Mouse (Mus musculus): Measurements from ENCODE around the gene Armcx4. TPM values are rescaled to one million over a fixed set of nuclear protein-coding genes. Genes with fewer than 3 reads are reported as not detected.

Armcx4 gene
- polyA plus RNA-seq (2014; fragmentation: Illumina TruSeq; extraction: RNeasy Lipid Tissue Mini Kit (QIAGEN cat#74804); ENCODE audit: low read depth, low replicate concordance): 2.9 TPM

GRCm38 (mm10) chrX:134686267-134686666, at the start of gene Armcx4:
TSS of gene Armcx4 (plus strand) at chrX:134686519.

GRCm38 (mm10) chrX:134717752-134718308, 31.5 kb downstream of the Armcx4 start, which contains the start of gene Armcx1:
TSS of gene Armcx1 (plus strand) at chrX:134717963.

Other genes starting within 250 kb of the Armcx4 start
- gene Taf7l, start 210.0 kb upstream of the Armcx4 start, polyA plus RNA-seq (2014; fragmentation: Illumina TruSeq; extraction: RNeasy Lipid Tissue Mini Kit (QIAGEN cat#74804); ENCODE audit: low read depth, low replicate concordance): not detected
- gene Timm8a1, start 144.7 kb upstream of the Armcx4 start, polyA plus RNA-seq (2014; fragmentation: Illumina TruSeq; extraction: RNeasy Lipid Tissue Mini Kit (QIAGEN cat#74804); ENCODE audit: low read depth, low replicate concordance): 108 TPM
- gene Btk, start 102.9 kb upstream of the Armcx4 start, polyA plus RNA-seq (2014; fragmentation: Illumina TruSeq; extraction: RNeasy Lipid Tissue Mini Kit (QIAGEN cat#74804); ENCODE audit: low read depth, low replicate concordance): 6.4 TPM
- gene Rpl36a, start 100.9 kb upstream of the Armcx4 start, polyA plus RNA-seq (2014; fragmentation: Illumina TruSeq; extraction: RNeasy Lipid Tissue Mini Kit (QIAGEN cat#74804); ENCODE audit: low read depth, low replicate concordance): 873 TPM
- 13.8 TPM for gene Gla, start 85.4 kb upstream of the Armcx4 start, polyA plus RNA-seq (2014; fragmentation: Illumina TruSeq; extraction: RNeasy Lipid Tissue Mini Kit (QIAGEN cat#74804); ENCODE audit: low read depth, low replicate concordance)
- 198 TPM for gene Hnrnph2, start 85.3 kb upstream of the Armcx4 start, polyA plus RNA-seq (2014; fragmentation: Illumina TruSeq; extraction: RNeasy Lipid Tissue Mini Kit (QIAGEN cat#74804); ENCODE audit: low read depth, low replicate concordance)
- 27.9 TPM for gene Armcx1, start 31.4 kb downstream of the Armcx4 start, polyA plus RNA-seq (2014; fragmentation: Illumina TruSeq; extraction: RNeasy Lipid Tissue Mini Kit (QIAGEN cat#74804); ENCODE audit: low read depth, low replicate concordance)
- 3.1 TPM for gene Armcx6, start 64.9 kb downstream of the Armcx4 start, polyA plus RNA-seq (2014; fragmentation: Illumina TruSeq; extraction: RNeasy Lipid Tissue Mini Kit (QIAGEN cat#74804); ENCODE audit: low read depth, low replicate concordance)
- 78.9 TPM for gene Armcx3, start 70.1 kb downstream of the Armcx4 start, polyA plus RNA-seq (2014; fragmentation: Illumina TruSeq; extraction: RNeasy Lipid Tissue Mini Kit (QIAGEN cat#74804); ENCODE audit: low read depth, low replicate concordance)
- gene Armcx2, start 122.7 kb downstream of the Armcx4 start, polyA plus RNA-seq (2014; fragmentation: Illumina TruSeq; extraction: RNeasy Lipid Tissue Mini Kit (QIAGEN cat#74804); ENCODE audit: low read depth, low replicate concordance): 18.2 TPM

Measured in sigmoid colon, adult 10 weeks (tissue).